Mouse (Mus musculus) hindlimb bud, embryonic 11.5 days (tissue): ENCODE measurements around the gene Ube2d1.
A peak's percentile ranks its signal among the peaks of the same experiment; 100 is the strongest.

Source experiments
- DNase-seq: peaks from one replicate; pipeline ENCODE4 v3.0.0-alpha.2; 2012; ENCODE audit warnings: low read depth, low spot score; ENCODE audit errors: extremely low spot score

The Ube2d1 gene

DNA sequence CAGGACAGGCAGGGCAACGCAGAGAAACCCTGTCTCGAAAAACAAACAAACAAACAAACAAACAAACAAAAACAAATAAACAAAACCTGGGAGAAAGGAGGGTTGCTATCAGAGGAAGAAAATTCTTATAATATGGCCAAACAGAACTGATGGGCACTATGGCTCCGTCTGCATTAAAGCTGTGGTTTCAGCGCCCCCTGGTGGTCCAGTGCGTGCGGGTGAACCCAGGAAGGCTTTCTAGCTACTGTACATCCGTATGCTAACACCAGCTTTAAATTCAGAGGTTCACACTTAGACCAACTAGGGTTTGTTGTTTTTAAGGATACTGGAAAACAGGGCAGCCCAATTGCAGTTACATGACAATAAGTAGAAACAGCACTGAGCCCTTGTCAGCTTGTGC lies 59.2 kb downstream of the Ube2d1 start:
- no peak for DNase-seq

DNA sequence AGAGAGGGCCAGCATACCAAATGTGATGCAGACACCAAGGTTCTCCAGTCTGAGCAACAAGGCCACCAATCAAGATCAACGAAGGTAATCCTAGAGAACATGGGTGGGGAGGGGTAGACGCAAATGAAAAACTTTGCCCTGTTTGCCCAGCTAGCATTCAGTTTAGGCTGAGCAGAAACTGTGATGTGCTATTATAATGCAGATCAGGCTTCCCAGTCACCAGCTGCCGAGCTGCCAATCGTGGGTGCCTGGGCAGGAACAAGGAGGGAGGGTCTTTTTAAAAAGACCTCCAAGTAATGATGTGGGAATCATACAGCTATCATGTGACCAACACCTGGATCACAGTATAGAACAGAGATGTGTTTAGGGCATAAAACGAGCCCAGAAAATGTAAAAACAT lies 62.0 kb downstream of the Ube2d1 start:
- DNase-seq, result no peak

DNA sequence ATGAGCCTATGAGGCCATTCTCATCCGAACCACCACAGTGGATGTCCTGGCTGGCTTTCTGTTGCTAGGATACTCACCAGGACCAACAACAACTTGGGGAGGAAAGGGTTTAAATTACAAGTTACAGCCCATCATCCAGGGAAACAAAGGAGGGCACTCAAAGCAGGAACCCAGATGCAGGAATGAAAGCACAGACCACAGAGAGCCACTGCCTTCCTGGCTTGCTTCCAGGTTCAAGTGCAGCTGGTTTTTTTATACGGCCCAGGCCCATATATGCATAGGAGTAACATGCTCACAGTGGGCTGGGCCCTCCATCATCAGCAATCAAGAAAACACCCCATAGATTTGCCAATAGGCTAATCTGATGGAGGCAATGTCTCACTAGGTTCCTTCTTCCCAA lies 62.4 kb downstream of the Ube2d1 start:
- DNase-seq, result no peak

DNA sequence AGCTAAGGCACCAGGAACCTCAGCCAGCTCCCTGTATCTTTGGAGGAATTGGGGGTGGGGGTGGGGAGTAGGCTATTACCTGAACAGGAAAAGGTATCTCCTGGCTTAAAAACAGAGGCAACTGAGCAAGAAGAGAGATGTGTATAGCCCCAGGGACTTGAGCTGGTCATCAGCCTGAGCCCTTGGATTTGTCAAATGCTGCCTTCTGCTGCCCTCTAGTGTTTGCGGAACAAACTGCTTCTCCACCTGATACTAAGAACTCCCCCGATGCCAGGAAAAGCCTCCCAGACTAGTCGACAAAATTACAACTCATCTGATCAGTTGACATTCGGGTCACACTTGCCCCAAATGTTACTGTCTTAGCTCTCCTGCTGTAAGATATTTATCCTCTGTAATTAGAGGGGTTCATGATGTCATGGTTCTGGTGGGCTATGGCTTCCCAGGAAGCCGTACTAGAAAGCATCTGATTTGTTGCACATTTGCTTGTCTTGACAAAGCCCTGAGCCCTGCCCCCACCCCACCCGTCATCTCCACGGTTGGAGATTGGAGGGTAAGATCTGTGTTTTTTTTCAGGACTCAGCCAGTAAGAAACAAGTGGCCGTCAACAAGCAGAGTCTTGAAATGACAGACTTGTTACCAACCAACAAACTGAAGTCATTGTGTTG lies 66.7 kb downstream of the Ube2d1 start:
- DNase-seq, result peak; percentile 76

DNA sequence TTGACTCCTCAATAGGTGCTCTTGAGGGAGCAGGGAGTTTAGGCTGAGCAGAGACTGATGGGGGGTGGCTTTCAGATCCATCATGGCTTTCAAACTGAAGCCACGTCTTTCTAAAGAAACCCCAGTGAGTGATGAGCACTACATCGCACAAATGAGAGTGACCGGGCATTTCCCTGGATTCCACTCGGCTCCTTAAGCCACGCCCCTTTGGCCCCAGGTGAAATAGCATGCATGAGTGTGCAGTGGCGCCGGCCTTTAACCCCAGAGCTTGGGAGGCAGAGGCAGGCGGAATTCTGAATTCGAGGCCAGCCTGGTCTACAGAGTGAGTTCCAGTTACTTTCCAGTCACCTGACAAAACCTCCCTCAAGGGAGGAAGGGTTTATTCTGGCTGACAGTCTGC lies 69.1 kb downstream of the Ube2d1 start:
- DNase-seq, result no peak
